Mouse (Mus musculus) MEL (cell line): ENCODE results near the gene Pcdh9.

Source experiments
- CTCF ChIP-seq, 3 experiments: IDR thresholded peaks in 2 of 3; conservative IDR thresholded peaks in 1 of 3; 2 replicates each; pipeline ENCODE4 v1.5.1; 2011 to 2012; ENCODE audit warnings: low read length in 3 of 3, low read depth in 2 of 3, mild to moderate bottlenecking in 2 of 3, improper control_type of control experiment in 1 of 3, inconsistent platforms in 1 of 3, mixed read lengths in 1 of 3, moderate library complexity in 1 of 3; ENCODE audit not compliant: control insufficient read depth in 1 of 3, insufficient read depth in 1 of 3, poor library complexity in 1 of 3, severe bottlenecking in 1 of 3
- MAFK ChIP-seq: IDR thresholded peaks from 2 replicates; pipeline ENCODE4 v1.6.1; 2011; ENCODE audit warnings: low read depth, mild to moderate bottlenecking, low read length, improper control_type of control experiment, borderline replicate concordance
- MAX ChIP-seq: IDR thresholded peaks from 2 replicates; pipeline ENCODE4 v1.6.1; 2011; ENCODE audit warnings: low read length, improper control_type of control experiment
- POLR2A ChIP-seq, 2 experiments: IDR thresholded peaks; 2 replicates each; pipeline ENCODE4 v1.6.1; 2011 to 2012; ENCODE audit warnings: low read length in 2 of 2, mild to moderate bottlenecking in 2 of 2, control low read depth in 1 of 2, improper control_type of control experiment in 1 of 2, low read depth in 1 of 2, moderate library complexity in 1 of 2; ENCODE audit not compliant: control insufficient read depth in 1 of 2, insufficient read depth in 1 of 2, poor library complexity in 1 of 2
- POLR2AphosphoS2 ChIP-seq: IDR thresholded peaks from 2 replicates; pipeline ENCODE4 v1.6.1; 2011; ENCODE audit warnings: low read length, improper control_type of control experiment
- ZC3H11A ChIP-seq: IDR thresholded peaks from 2 replicates; pipeline ENCODE4 v1.6.1; 2012; ENCODE audit warnings: low read depth, mild to moderate bottlenecking, inconsistent platforms, low read length, improper control_type of control experiment

DNA sequence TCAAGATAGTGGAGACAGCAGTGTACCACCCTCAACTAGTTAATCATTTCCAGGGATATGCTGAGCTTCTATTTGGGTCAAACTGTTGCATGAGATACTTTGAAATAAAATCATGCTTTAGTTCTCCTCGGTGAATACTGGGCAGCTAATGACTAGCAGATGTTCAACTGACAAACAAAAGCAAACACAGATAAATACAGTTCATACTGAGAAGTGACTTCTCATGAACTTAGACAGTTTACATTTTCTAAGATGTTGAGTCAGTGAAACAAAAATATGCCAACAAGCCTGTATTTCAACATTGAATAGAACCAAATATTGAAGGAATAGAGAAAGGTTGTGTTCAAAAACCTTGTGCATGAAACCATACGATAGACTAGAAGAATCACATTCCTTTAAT lies 795.4 kb downstream of the Pcdh9 start:
- no peak for TF ChIP-seq POLR2AphosphoS2
- TF ChIP-seq CTCF (IDR thresholded peaks at IDR 0.05 in 2 of 3, conservative IDR thresholded peaks at IDR 0.05 in 1 of 3; ENCODE audit: control insufficient read depth in 1 of 3, insufficient read depth in 1 of 3, low read depth in 2 of 3, low read length in 3 of 3, poor library complexity in 1 of 3, severe bottlenecking in 1 of 3): no peak
- no peak for TF ChIP-seq MAX
- TF ChIP-seq POLR2A (IDR thresholded peaks at IDR 0.05; ENCODE audit: control insufficient read depth in 1 of 2, insufficient read depth in 1 of 2, low read depth in 1 of 2, low read length in 2 of 2, poor library complexity in 1 of 2): no peak
- no peak for TF ChIP-seq MAFK
- no peak for TF ChIP-seq ZC3H11A
